Mouse (Mus musculus) C3H10T1/2 (cell line): ENCODE measurements around the gene Ube2j2. TPM values are rescaled to one million over a fixed set of nuclear protein-coding genes. Genes with fewer than 3 reads are reported as not detected.

Source experiments
- polyA plus RNA-seq, 2 experiments: library from polyadenylated mRNA; unstranded; fragments of >200 nt; fragmentation: generic; extraction: Trizol; gene quantifications; one replicate each; pipeline ENCODE4 v1.2.1; 2012; ENCODE audit warnings: missing spikeins in 2 of 2

Ube2j2 gene
- 10 to 100 TPM; 35.8 to 37.0 TPM for polyA plus RNA-seq

GRCm38 (mm10) chr4:155943534-155944249, at the start of gene Ube2j2:
Gene Ube2j2, plus strand, starts transcription at chr4:155943831.

GRCm38 (mm10) chr4:155962167-155962971, 18.7 kb downstream of the Ube2j2 start, which contains the start of gene C1qtnf12:
Gene C1qtnf12, plus strand, starts transcription at chr4:155962318.

DNA sequence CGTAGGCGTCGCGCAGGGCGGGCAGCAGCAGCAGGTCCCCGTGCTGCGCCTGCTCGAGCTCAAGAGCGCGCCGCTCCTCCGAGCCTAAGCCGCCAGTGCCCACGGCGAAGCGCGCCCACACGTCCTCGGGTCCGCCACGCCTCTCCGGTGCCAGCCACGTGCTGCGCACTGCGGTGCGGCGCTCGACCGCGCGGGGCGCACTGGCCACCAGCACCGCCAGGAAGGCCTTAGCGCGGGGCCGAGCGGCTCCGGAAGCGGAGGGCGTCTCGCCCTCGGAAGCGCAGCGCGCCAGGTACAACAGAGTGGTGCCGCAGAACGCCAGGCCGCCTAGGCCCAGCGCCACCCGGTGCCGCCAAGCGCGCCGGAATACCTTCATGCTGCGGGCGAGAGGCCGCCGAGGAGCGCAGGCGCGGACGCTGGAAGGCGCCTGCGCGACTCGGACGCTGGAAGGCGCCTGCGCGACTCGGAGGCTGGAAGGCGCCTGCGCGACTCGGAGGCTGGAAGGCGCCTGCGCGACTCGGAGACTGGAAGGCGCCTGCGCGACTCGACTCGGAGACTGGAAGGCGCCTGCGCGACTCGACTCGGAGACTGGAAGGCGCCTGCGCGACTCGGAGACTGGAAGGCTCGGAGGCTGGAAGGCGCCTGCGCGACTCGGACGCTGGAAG, 48.7 kb downstream of the Ube2j2 start, which contains the start of the genes B3galt6 and Sdf4:
Gene B3galt6, minus strand, starts transcription at position 409 of the 665 bp plus-strand sequence.
Gene Sdf4, plus strand, starts transcription at position 632 of the 665 bp plus-strand sequence.

Other genes with a start within 250 kb of the Ube2j2 start
- gene Fndc10, start 249.5 kb upstream of the Ube2j2 start, polyA plus RNA-seq, result 10 to 100 TPM; 12.0 to 17.9 TPM
- 10 to 100 TPM; 45.5 to 49.1 TPM for gene Ssu72, start 239.0 kb upstream of the Ube2j2 start, polyA plus RNA-seq
- gene Tmem240, start 209.0 kb upstream of the Ube2j2 start, polyA plus RNA-seq, result 1 to 10 TPM in 1 of 2 experiments, under 1 TPM in 1; 0.80 to 4.2 TPM
- gene Atad3a, start 182.7 kb upstream of the Ube2j2 start, polyA plus RNA-seq, result 10 to 100 TPM; 24.7 to 55.2 TPM
- under 1 TPM; 0.07 to 0.22 TPM for gene Vwa1, start 169.1 kb upstream of the Ube2j2 start, polyA plus RNA-seq
- gene Tmem88b, start 158.0 kb upstream of the Ube2j2 start, polyA plus RNA-seq, result under 1 TPM; 0.02 to 0.22 TPM
- under 1 TPM in 1 of 2 experiments, not detected in 1; 0.11 TPM for gene Ankrd65, start 153.4 kb upstream of the Ube2j2 start, polyA plus RNA-seq
- gene Mrpl20, start 141.0 kb upstream of the Ube2j2 start, polyA plus RNA-seq, result 100 to 1,000 TPM in 1 of 2 experiments, 10 to 100 TPM in 1; 99.5 to 291 TPM
- 10 to 100 TPM in 1 of 2 experiments, 1 to 10 TPM in 1; 2.5 to 27.9 TPM for gene Ccnl2, start 131.3 kb upstream of the Ube2j2 start, polyA plus RNA-seq
- 100 to 1,000 TPM; 146 to 151 TPM for gene Aurkaip1, start 112.6 kb upstream of the Ube2j2 start, polyA plus RNA-seq
- 100 to 1,000 TPM in 1 of 2 experiments, 10 to 100 TPM in 1; 26.1 to 264 TPM for gene Mxra8, start 104.2 kb upstream of the Ube2j2 start, polyA plus RNA-seq
- gene Dvl1, start 96.4 kb upstream of the Ube2j2 start, polyA plus RNA-seq, result 10 to 100 TPM; 14.7 to 39.5 TPM
- gene Tas1r3, start 80.5 kb upstream of the Ube2j2 start, polyA plus RNA-seq, result under 1 TPM; 0.04 to 0.32 TPM
- 10 to 100 TPM; 10.4 to 13.3 TPM for gene Cptp, start 74.4 kb upstream of the Ube2j2 start, polyA plus RNA-seq
- gene Ints11, start 74.3 kb upstream of the Ube2j2 start, polyA plus RNA-seq, result 10 to 100 TPM; 35.5 to 51.4 TPM
- gene Pusl1, start 52.0 kb upstream of the Ube2j2 start, polyA plus RNA-seq, result 10 to 100 TPM in 1 of 2 experiments, 1 to 10 TPM in 1; 9.1 to 14.4 TPM
- gene Acap3, start 52.0 kb upstream of the Ube2j2 start, polyA plus RNA-seq, result 10 to 100 TPM; 13.3 to 20.0 TPM
- gene C1qtnf12, start 18.5 kb downstream of the Ube2j2 start, polyA plus RNA-seq, result 1 to 10 TPM; 2.1 to 3.6 TPM
- gene B3galt6, start 48.8 kb downstream of the Ube2j2 start, polyA plus RNA-seq, result 1 to 10 TPM; 1.9 to 4.3 TPM
- gene Sdf4, start 49.0 kb downstream of the Ube2j2 start, polyA plus RNA-seq, result 100 to 1,000 TPM; 121 to 177 TPM
- gene Tnfrsf4, start 70.0 kb downstream of the Ube2j2 start, polyA plus RNA-seq, result 1 to 10 TPM in 1 of 2 experiments, under 1 TPM in 1; 0.16 to 1.3 TPM
- 1 to 10 TPM in 1 of 2 experiments, under 1 TPM in 1; 0.08 to 1.6 TPM for gene Tnfrsf18, start 82.3 kb downstream of the Ube2j2 start, polyA plus RNA-seq
- under 1 TPM in 1 of 2 experiments, not detected in 1; 0.08 TPM for gene Ttll10, start 115.6 kb downstream of the Ube2j2 start, polyA plus RNA-seq
- gene 9430015G10Rik, start 166.2 kb downstream of the Ube2j2 start, polyA plus RNA-seq, result 10 to 100 TPM in 1 of 2 experiments, 1 to 10 TPM in 1; 5.3 to 22.4 TPM
- under 1 TPM; 0.07 to 0.42 TPM for gene Rnf223, start 186.7 kb downstream of the Ube2j2 start, polyA plus RNA-seq